Mouse (Mus musculus) lung, postnatal 0 days (tissue): ENCODE results near the gene Smtn.

Experiments used
- CTCF ChIP-seq: IDR thresholded peaks from 2 replicates; pipeline ENCODE4 v1.5.1; 2016; ENCODE audit warnings: antibody characterized with exemption, mild to moderate bottlenecking
- EP300 ChIP-seq: IDR thresholded peaks from 2 replicates; pipeline ENCODE4 v1.6.1; 2016; ENCODE audit warnings: antibody characterized with exemption, mild to moderate bottlenecking, control low read depth

GRCm38 (mm10) chr11:3564451-3564850, 24.0 kb upstream of the Smtn start:
- TF ChIP-seq EP300 (no peak), CTCF (no peak)
